Mouse (Mus musculus) hematopoietic stem cell, adult 5-6 weeks (primary cell): ENCODE data around the gene Kcnk15. TPM values are rescaled to one million over a fixed set of nuclear protein-coding genes. Genes with fewer than 3 reads are reported as not detected.

Source experiments
- ATAC-seq, 2 experiments: fragments of 125-278 bp in 1 of 2; replicated peaks in 1 of 2; 2 replicates each; pipeline ENCODE4 v1.8.0; 2016 to 2017; ENCODE audit warnings: inconsistent platforms in 2 of 2, mild to moderate bottlenecking in 2 of 2, moderate number of reproducible peaks in 2 of 2, low read depth in 1 of 2, moderate TSS enrichment in 1 of 2; ENCODE audit not compliant: low FRiP score in 2 of 2, poor library complexity in 2 of 2, severe bottlenecking in 2 of 2, insufficient read depth in 1 of 2, low TSS enrichment in 1 of 2
- total RNA-seq: library from RNA; stranded (forward); fragments of 172-1452, 232-1000 nt; gene quantifications from 2 replicates; pipeline ENCODE4 v1.2.3, GENCODE M21; 2017

Gene Kcnk15
- total RNA-seq, 1 experiment from 2014 or later: not detected

GRCm38 (mm10) chr2:163866061-163866460 is 12.6 kb downstream of the Kcnk15 start:
- no peak for ATAC-seq

GRCm38 (mm10) chr2:163869783-163870182 is 16.3 kb downstream of the Kcnk15 start:
- no peak for ATAC-seq

- no peak for ATAC-seq
Observed at GRCm38 (mm10) chr2:163871266-163871665, 17.8 kb downstream of the Kcnk15 start.

DNA sequence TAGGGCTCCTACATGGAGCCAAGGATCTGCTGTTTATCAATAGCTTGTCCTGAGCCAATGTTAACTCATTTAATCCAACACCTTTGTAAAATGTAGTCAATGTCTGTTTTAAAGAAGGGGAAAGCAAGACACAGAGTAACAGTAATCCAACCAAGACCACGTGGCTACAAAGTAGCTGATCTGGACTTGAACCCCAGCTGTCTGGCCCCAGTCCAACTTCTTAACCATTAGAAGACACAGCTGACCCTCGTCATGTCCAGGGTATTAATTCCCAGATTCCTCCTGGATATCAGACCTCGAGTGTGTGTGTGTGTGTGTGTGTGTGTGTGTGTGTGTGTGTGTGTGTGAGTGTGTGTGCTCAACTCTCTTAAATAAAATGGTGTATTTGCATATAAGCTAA is 18.5 kb downstream of the Kcnk15 start:
- no peak for ATAC-seq

DNA sequence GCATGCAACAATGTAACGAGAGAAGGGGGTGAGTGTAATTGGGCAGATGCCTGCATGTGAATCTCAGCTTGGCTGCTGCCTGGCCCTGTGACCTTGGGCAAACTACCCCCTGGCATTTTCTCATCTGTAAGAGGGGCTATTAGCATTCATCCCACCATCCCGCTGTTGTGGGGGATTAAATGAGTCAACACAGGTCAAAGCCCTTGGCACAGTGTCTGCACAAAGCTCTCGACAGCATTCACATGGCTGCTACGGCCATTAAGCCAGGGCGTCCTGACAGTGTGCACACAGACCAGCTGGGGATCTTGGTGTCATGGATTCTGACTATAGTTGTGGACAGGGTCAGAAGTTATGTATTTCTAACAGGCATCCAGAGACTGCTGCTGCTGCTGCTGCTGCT is 21.4 kb downstream of the Kcnk15 start:
- no peak for ATAC-seq

GRCm38 (mm10) chr2:163875484-163875883 is 22.0 kb downstream of the Kcnk15 start:
- no peak for ATAC-seq

GRCm38 (mm10) chr2:163876830-163877498 is 23.5 kb downstream of the Kcnk15 start:
- ATAC-seq: no peak

DNA sequence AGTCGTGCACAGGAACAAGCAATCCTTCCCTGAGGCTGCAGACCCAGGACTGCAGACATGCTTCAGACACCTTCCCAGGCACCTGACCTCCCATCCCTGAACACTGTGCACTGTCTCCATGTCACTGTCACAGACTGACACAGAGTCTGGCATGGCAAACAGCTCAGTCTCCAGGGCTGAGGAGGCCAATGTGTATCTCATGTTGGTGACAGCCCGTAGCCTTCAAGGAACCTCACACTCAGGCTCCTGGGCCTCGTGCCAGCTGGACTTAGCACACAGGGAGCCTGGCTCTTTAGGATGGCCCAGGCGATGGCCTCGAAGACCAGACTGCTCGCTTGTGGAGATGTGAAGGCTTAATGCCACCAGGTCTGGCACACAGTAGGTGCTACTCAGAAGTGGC is 27.4 kb downstream of the Kcnk15 start:
- ATAC-seq: no peak

DNA sequence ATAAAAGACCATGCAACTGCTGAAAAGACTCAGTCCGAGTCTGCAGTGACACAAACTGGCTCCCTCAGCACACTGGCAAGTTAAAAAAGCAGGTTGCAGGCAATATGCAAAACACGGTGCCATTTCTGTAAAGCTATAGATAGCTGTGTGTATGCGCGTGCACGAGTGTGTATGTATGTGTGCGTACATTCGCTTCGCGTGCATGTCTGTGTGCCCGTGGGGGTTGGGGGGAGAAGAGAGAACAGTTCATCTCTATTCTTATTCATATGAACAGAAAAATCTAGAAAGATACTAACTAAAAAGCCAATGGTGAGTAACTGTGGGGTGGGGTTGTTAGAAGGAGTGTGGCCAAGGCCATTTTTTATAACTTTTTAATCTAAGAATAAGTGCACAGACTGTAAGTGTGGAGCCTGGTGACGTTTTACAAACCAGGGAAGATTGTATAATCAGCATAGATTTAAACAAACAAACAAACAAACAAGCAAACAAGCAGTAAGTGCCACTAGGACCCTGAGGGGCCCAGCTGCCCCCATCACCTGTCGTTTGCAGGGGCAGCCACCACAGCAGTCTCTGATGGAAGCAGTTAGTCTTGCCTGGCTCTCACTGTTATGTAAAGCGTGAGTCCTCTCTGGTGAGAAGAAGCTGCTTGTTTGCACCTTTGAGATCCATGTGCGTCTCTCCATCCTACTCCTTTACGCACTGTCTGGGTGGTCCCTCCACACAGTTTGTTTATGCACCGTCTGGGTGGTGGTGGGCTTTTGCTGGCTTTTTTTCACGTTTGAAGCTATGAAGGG is 29.6 kb downstream of the Kcnk15 start:
- no peak for ATAC-seq

- no peak for ATAC-seq
Observed at GRCm38 (mm10) chr2:163889411-163889810, 36.0 kb downstream of the Kcnk15 start.

- ATAC-seq: no peak
Observed at GRCm38 (mm10) chr2:163890586-163890985, 37.1 kb downstream of the Kcnk15 start.

- no peak for ATAC-seq
Observed at GRCm38 (mm10) chr2:163891271-163891670, 37.8 kb downstream of the Kcnk15 start.

DNA sequence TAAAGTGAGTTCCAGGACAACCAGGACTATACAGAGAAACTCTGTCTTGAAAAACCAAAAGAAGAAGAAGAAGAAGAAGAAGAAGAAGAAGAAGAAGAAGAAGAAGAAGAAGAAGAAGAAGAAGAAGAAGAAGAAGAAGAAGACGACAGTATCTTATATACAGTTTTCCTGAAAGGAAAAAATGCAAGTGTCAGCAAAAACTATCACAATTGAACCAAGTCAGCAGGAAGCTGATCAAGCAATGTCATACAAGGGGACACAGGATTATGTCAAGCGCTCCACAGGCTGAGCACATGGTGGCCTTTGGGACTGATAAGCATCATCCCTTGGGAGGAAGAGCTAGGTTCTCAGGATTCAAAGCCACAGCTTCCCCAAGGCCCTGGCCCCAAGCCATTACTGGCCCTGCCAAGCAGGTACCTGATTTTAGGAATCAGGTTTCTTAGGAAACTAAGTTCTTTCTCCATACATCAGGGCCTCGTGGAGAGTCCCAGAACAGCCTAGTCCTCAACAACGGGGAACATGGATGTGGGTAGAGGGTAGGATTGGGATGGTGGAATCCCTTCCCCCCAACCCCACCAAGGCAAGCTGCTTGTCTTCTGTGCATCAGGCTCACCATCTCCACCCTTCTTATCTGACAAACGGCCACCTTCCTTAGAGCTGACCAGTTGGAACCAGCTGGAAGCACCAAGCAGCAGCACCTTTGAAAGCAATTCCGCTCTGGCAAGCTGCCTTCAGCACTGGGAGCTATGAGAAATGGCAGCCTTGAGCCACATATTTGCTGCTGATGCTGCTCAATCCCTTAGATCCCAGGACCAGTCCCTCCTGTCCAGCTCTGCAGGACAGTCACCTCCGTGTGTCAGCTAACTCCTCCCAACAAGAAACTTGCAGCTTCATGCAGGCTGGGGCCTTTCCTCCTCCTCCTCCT is 40.3 kb downstream of the Kcnk15 start:
- no peak for ATAC-seq

DNA sequence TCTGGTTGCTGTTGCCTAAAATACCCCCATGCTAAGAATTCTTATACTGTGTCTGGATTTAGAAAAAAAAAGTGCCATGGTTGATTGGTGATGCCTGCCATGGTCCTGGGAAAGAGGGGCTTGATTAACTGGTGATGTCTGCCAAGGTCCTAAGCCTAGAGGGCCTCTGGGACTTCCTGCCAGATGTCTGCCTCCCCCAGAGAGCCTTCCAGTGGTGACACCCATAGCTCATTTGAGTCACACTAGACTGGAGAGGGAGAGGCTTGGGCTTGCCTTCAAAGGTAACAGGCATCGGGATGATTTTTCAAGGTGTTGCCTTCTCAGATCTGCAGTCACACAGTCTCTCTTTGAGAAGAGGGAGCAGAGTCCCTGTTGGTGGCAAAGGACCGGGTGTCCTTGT is 41.7 kb downstream of the Kcnk15 start:
- no peak for ATAC-seq

DNA sequence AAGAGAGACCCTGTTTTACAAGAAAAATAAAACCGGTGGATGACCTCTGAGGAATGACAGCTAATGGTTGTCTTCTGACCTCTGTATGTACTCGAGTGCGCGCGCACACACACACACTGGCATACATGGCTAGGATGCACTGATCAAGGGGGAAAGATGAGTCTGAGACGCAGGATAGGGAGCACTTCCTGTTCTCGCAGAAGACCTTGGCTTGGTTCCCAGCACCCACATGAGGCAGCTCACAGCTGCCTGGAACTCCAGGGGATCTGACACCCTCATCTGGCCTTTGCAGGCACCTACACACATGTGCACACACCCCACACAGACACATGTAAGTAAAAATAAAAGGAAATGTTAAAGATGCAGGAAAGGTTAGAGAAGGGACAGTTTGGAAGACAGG is 43.6 kb downstream of the Kcnk15 start:
- no peak for ATAC-seq

- ATAC-seq: no peak
Observed at GRCm38 (mm10) chr2:163897988-163898535, 44.6 kb downstream of the Kcnk15 start.

DNA sequence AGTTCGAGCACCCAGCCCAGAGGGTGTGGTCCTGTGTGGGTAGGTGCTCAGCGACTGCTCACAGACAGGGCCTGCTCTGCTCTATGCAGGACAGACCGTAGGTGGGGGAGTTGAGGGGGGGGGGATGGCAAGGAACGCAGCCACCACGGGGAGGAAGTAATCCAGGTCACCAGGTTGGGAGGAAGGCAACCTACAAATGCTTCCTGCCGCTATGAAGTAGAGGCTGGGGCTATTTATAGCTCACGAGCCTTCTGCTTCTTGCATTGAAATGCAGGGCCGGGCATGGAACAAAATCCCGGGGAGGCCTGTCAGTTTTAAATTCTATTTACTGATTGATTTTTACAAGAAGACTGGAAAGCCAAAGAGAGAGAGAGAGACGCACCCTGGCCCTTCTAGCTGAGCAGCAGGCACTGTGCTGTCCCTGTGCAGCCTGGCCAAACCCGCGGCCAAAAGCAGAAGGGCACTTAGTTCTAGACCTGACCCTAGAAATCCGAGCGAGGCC is 46.5 kb downstream of the Kcnk15 start:
- no peak for ATAC-seq
